Mouse (Mus musculus): ENCODE results near the gene Trmt2a. TPM values are rescaled to one million over a fixed set of nuclear protein-coding genes. Genes with fewer than 3 reads are reported as not detected.

Gene Trmt2a
- total RNA-seq, 2 experiments from 2014 or later = 51.1 to 54.9 TPM

DNA sequence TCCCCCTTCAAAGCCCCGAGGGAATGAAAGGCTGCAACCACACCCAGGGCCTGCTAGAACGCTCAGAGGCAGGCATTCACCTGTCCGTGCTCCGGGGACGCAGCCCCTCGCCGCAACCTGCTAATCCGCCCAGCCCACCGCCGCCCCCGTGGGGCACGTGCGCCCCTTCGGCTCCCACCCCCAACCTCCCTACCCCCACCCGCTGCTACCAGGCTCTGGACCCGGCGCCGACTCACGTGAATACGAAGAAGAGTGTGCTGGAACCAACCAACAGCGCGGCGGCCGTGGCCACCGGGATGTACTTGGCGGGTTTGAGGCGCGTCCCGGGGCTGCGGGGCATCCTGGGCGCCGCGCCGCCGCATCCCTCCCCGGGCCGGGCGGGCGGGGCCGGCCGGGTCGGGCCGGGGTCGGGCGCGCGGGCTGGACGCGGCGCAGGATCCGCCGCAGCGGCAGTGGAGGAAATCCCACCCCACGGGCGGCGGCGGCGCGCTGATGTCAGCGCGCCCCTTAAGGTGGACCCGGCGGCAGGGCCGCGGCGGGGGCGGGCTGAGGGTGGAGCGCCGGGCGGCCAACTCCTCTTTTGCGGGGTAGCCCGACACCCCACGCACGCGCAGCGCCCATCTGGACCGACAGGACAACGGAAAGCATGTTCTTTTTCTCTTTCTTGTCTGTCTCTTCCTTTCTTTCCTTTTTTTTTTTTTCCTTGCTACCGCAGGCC, 13.6 kb upstream of the Trmt2a start, which contains the start of gene Zdhhc8:
Gene Zdhhc8 (minus strand): TSS at position 466 of the 718 bp plus-strand sequence.
- DNase-seq (ENCODE audit: low spot score in 2 of 2) = peak; percentile 77 to 80
- Histone ChIP-seq H3K27ac (peak within 1 kb of the TSS; percentile 98), H3K4me3 (peak within 1 kb of the TSS; percentile 89)
- TF ChIP-seq CTCF (conservative IDR thresholded peaks at IDR 0.05) = peak; percentile 13; the same call in 1 of the 2 replicates

DNA sequence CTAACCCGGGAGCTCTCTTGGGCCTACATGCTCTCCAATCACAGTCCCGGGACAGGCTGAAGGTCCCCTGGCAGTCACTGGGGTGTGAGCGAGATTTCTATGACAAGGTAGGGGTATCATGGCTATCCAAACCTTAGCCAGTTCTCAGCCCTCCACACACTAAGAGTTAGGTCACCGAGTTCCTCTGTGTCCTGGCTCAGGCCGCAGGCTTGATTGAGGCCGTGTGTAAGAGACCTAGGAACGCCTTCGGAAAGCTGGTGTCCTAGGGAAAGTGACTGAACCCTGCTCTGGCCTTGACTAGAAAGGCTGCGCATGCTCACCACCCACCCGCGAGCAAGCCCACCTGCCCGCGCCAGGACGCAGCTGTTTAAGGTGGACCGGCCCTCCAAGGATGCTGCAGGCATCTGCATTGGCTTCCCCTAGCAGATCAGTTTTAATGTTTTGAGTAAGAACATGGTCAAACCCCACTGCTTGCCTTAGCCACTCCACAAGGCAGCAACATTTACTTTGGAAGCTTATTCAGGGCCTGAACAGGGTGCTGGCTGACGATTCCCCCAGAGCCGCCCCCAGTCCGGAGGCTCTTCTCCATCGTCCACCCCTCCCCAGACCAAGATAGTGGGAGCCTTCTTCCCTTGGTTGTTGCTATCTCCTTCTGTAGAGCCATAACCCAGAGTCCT, 13.0 kb upstream of the Trmt2a start:
- DNase-seq (ENCODE audit: low spot score in 2 of 2) = peak in 1 of 2 experiments; percentile 65
- TF ChIP-seq CTCF (conservative IDR thresholded peaks at IDR 0.05) = no peak
- Histone ChIP-seq H3K27ac (peak overlapping the region; percentile 98), H3K4me3 (peak overlapping the region; percentile 89)

GRCm38 (mm10) chr16:18236676-18237501, 11.6 kb upstream of the Trmt2a start:
- TF ChIP-seq CTCF (conservative IDR thresholded peaks at IDR 0.05) = no peak
- H3K27ac ChIP-seq = peak overlapping the region; percentile 98
- H3K4me3 ChIP-seq = no peak overlapping the region
- DNase-seq (ENCODE audit: low spot score in 2 of 2) = no peak

- Histone ChIP-seq H3K27ac (no peak overlapping the region), H3K4me3 (no peak overlapping the region)
- no peak for DNase-seq (ENCODE audit: low spot score in 2 of 2)
- no peak for TF ChIP-seq CTCF (conservative IDR thresholded peaks at IDR 0.05)
Observed at GRCm38 (mm10) chr16:18241581-18241980, 6.9 kb upstream of the Trmt2a start.

- TF ChIP-seq CTCF (conservative IDR thresholded peaks at IDR 0.05) = no peak
- peak overlapping the region; percentile 69 for H3K4me3 ChIP-seq
- DNase-seq (ENCODE audit: low spot score in 2 of 2) = no peak
- peak overlapping the region; percentile 96 for H3K27ac ChIP-seq
Observed at GRCm38 (mm10) chr16:18247521-18248399, 719 bp upstream of the Trmt2a start.

GRCm38 (mm10) chr16:18249364-18249967, 987 bp downstream of the Trmt2a start:
- Histone ChIP-seq H3K4me3 (peak overlapping the region; percentile 69), H3K27ac (peak overlapping the region; percentile 96)
- no peak for TF ChIP-seq CTCF (conservative IDR thresholded peaks at IDR 0.05)
- DNase-seq (ENCODE audit: low spot score in 2 of 2) = no peak

DNA sequence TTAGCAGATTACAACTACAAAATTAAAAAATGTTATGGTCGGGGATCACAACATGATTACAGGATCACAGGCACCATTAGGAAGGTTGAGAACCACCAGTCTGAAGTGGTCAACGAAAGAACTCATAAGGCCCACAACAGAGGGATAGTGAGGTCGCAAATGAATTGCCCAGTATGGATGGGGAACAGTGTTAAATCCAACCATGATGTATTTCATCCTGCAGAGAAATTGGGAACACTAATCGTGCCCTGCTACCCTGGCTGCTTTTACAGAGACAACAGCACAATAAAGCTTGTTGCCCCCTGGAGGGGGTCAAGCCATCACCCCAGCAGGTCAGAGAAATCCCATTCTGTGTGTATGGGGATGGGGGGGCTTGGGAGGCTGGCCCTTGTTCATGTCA, 1.8 kb downstream of the Trmt2a start:
- Histone ChIP-seq H3K4me3 (peak overlapping the region; percentile 69), H3K27ac (peak overlapping the region; percentile 96; the same call in 1 of the 2 replicates)
- no peak for DNase-seq (ENCODE audit: low spot score in 2 of 2)
- no peak for TF ChIP-seq CTCF (conservative IDR thresholded peaks at IDR 0.05)

DNA sequence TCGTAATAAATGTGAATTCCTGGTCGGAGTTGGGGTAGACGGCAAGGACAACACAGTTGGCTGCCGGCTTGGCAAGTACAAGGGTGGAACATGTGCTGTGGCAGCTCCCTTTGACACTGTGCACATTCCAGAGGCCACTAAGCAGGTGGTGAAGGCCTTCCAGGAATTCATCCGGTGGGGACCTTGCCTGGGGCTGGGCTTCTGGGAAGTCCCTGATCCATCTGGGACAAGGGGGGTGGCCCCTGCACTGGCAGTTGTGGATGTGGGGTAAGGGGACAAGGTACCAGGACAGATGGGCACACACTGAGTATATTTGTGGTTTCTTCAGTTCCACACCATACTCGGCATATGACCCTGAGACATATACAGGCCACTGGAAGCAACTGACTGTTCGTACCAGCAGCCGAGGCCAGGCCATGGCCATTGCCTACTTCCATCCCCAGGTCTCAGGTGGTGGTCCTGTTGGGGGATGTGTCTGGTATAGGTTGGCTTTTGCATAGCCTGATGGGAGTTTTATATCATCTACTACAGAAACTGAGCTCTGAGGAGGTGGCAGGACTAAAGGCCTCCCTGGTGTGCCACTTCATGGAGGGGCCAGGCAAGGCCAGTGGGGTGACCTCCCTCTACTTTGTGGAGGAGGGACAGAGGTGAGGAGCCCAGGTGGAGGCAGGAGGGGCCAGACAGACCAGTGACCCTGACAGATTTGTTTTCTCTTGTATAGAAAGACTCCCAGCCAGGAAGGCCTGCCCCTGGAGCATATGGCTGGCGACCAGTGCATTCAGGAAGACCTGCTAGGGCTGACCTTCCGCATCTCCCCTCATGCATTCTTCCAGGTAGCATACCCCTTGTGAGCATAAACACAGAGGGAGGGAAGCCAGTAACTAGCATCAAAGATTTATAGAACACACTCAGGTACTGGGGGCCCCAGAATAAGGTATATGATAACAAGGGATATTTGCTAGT, 2.6 kb downstream of the Trmt2a start:
- H3K27ac ChIP-seq = 0 out of 2 replicates have a peak overlapping the region, but pooled peaks have one; percentile 19
- no peak for TF ChIP-seq CTCF (conservative IDR thresholded peaks at IDR 0.05)
- DNase-seq (ENCODE audit: low spot score in 2 of 2) = no peak
- H3K4me3 ChIP-seq = no peak overlapping the region; the same call in 1 of the 2 replicates

DNA sequence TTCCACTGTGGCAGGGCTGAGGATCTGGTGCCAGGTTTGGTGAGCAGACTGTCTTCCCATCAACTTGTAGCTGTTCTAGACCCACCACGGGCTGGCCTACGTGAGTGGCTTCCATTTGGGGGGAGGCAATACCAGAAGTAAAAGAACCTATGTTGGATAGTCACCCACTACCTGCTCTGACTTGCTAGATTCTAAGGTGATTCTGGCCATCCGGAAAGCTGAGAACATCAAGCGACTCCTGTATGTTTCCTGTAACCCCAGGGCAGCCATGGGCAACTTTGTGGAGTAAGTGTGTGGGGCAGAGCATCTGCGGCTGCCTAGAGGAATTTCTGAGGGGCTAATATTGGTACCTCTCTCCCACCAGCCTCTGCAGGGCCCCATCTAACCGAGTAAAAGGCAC, 4.3 kb downstream of the Trmt2a start:
- DNase-seq (ENCODE audit: low spot score in 2 of 2) = no peak
- TF ChIP-seq CTCF (conservative IDR thresholded peaks at IDR 0.05) = no peak
- Histone ChIP-seq H3K27ac (no peak overlapping the region), H3K4me3 (no peak overlapping the region)

- H3K27ac ChIP-seq = no peak overlapping the region
- DNase-seq (ENCODE audit: low spot score in 2 of 2) = no peak
- TF ChIP-seq CTCF (conservative IDR thresholded peaks at IDR 0.05) = no peak
- H3K4me3 ChIP-seq = no peak overlapping the region
Observed at GRCm38 (mm10) chr16:18253866-18254265, 5.4 kb downstream of the Trmt2a start.

- Histone ChIP-seq H3K27ac (no peak within 1 kb of the TSS), H3K4me3 (no peak within 1 kb of the TSS)
- no peak for DNase-seq (ENCODE audit: low spot score in 2 of 2)
- TF ChIP-seq CTCF (conservative IDR thresholded peaks at IDR 0.05) = no peak
Observed at GRCm38 (mm10) chr16:18258221-18258620, 9.7 kb downstream of the Trmt2a start, which contains the start of gene Gm49776. Gene Gm49776, minus strand, starts transcription at chr16:18258321.

All from layer of hippocampus, adult 2 months (tissue).